Mouse (Mus musculus): ENCODE results near the gene Sugct.
A peak's percentile ranks its signal among the peaks of the same experiment; 100 is the strongest.
"Not testable (repeated sequence)": the region's sequence is repeated elsewhere in the genome, so short reads cannot be mapped to it uniquely, and the experiment has no call there.

Gene Sugct

DNA sequence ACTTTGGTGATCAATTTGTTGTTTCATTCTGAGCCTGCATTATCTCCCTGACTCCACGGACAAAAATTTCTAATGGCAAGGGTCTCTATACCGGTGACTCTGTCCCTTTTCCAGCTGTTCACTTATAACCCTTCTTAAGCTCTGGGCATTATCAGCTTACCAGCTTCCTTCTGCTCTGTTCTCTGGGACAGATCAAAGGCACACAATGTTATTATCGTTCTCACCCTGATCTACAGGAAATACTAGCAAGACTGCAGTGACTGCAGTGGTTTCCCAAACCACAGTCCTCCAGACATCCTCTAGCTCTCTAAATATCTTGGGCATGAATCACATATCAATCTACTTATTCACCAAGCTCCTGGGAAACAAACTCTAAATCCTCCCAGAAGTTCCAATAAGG is 90.7 kb downstream of the Sugct start:
- DNase-seq (ENCODE audit: low read depth, low spot score) = no peak

DNA sequence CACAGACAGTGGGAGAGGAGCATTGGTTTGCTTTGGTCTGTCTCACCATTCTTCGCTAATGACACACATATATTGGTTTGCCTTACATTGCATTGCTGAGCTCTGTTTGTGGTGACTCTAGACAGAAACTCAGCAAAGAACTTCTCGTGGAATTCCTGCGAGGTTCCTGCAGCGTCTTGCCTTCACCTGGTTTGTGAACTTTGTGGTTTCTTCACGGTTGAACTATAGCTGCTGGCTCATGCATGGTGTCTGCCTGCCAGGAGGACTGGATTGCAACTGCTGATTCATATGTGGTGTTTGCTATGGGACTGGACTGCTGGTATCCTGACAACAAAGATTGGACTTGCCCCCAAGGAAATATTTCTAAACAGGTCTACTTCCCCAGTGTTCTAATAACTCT is 91.6 kb downstream of the Sugct start:
- DNase-seq (ENCODE audit: low read depth, low spot score) = no peak

GRCm38 (mm10) chr13:17585267-17585913 is 110.0 kb downstream of the Sugct start:
- no peak for DNase-seq (ENCODE audit: low read depth, low spot score)

DNA sequence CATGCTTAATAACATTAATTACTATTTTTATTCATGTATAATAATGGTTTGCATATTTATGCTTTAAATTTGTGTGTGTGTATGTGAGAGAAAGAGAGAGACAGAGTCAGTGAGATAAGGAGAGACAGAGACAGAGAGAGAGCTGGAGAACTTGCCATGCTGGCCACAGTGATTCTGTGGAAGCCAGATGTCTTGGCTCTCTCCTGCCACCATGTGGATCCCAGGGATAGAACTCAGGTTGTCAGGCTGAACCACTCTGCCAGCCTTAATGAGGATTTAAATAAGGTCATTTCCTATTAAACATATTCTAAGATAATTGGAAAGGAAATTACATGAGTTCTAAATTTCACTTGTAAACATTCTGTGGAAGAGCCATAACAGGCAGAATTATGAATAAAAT is 110.5 kb downstream of the Sugct start:
- no peak for DNase-seq (ENCODE audit: low read depth, low spot score)

DNA sequence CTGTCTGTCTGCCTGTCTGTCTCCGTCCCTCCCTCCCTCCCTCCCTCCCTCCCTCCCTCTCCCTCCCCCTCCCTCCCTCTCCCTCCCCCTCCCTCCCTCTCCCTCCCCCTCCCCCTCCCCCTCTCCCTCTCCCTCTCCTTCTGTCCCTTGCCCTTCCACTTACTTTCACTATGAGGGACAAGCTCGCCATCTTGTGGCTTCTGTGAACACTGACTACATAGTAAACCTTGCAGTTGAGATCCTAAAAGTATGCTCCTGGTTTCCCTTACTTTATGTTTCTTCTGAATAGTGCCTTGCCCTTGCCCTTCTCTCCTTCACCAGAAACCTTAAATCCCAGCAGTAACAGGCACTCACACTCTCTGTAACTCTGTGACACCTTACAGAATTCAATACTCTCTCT is 113.7 kb downstream of the Sugct start:
- no peak for DNase-seq (ENCODE audit: low read depth, low spot score)

DNA sequence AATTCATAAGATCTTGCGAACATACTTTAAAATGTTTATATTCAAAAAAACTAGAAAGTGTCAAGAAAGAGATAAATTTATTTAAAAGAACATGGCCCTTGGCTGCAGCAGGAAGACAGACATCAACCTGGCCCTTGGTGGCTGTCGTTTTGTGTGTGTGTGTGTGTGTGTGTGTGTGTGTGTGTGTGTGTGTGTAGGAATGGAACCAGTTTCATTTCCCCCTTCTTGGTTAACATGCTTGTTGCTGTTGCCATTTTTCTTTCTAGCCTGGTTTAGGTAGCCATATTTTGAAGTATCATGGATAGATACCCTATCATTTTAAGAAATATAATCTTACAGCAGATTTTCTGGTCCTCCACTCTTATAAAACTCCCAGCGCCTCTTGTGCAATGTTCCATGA is 136.0 kb downstream of the Sugct start:
- no peak for DNase-seq (ENCODE audit: low read depth, low spot score)

GRCm38 (mm10) chr13:17536341-17536740 is 159.0 kb downstream of the Sugct start:
- DNase-seq (ENCODE audit: low read depth, low spot score) = no peak

GRCm38 (mm10) chr13:17534871-17535270 is 160.5 kb downstream of the Sugct start:
- DNase-seq (ENCODE audit: low read depth, low spot score) = no peak

DNA sequence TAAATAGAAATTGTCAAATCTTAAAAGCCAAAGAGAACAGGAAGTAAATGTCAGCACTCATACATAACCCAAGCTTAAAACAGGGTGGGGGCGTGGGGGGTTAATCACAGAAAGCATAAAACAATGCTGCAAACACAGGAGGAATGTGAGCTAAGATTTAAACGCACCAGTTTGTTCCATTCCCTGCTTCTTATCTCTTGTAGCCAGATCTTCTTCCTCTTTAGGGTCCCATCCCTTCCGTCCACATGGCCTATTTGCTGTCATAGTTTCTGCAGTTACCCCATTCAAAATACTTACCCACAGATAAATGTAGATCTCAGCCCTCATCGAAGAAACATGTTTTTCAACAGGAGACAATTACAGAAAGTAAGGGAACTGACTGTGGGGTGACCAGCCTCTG is 160.9 kb downstream of the Sugct start:
- no peak for DNase-seq (ENCODE audit: low read depth, low spot score)

GRCm38 (mm10) chr13:17511184-17511778 is 184.1 kb downstream of the Sugct start:
- DNase-seq (ENCODE audit: low read depth, low spot score) = no peak

DNA sequence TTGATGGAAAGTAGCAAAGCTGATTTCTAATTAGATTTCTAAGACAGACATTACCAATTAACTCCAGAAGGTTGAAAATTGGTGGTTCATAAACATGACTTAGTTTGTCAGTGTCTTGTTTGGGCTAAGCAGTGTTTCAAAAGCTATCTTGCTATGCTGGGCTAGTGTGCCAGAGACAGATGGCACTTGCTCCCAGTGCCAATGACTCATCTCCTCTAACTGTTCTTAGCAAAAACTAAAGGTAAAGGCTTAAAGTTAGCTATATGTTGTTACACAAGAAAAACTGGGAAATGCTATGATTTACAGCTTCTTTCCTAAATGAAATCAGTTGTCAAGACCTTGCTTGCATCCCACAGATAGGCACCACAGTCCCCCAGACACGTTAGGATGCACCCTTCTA is 200.4 kb downstream of the Sugct start:
- no peak for DNase-seq (ENCODE audit: low read depth, low spot score)

- DNase-seq (ENCODE audit: low read depth, low spot score) = no peak
Observed at GRCm38 (mm10) chr13:17494056-17494574, 201.2 kb downstream of the Sugct start.

DNA sequence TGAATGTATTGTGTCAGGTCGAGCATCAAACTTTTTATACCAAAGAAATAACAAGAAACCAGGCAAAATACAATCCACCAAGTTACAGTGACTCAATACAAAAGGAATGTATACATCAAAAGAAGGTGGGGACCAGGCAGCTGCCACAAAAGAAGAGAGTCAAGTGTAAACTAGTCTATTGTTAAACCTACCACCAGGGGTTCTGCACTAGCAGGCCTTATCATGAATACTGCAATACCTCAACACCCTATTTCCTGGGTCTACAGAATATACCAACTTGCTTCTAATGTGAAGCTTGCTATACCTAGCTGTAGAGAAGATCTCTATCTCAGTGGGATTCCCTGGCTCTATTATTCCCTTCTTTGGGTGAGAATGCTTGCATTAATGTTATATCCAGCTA is 237.4 kb downstream of the Sugct start:
- DNase-seq (ENCODE audit: low read depth, low spot score) = not testable (repeated sequence)

- DNase-seq (ENCODE audit: low read depth, low spot score) = peak; percentile 16
Observed at GRCm38 (mm10) chr13:17432139-17432916, 263.0 kb downstream of the Sugct start.

GRCm38 (mm10) chr13:17421875-17422274 is 273.5 kb downstream of the Sugct start:
- DNase-seq (ENCODE audit: low read depth, low spot score) = peak; percentile 43

DNA sequence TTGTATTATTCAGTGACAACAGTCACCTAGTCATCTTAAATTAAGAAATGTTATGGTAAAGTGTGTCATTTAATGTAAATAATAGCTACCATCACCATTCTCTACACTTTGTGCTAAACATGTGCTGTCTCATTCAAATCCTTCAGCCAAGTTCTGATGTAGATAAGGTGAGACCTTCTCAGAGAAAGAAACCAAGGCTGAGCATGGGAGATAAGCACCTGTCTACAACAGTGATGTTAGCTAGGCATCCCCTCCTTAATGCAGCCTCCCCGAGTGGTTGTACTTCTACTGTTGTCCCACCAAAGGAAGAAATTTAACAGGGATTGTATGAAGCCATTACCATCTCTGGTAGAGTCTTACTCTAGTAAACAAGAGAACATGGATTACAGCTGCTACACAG is 274.8 kb downstream of the Sugct start:
- DNase-seq (ENCODE audit: low read depth, low spot score) = no peak

- no peak for DNase-seq (ENCODE audit: low read depth, low spot score)
Observed at GRCm38 (mm10) chr13:17342836-17343235, 352.5 kb downstream of the Sugct start.

DNA sequence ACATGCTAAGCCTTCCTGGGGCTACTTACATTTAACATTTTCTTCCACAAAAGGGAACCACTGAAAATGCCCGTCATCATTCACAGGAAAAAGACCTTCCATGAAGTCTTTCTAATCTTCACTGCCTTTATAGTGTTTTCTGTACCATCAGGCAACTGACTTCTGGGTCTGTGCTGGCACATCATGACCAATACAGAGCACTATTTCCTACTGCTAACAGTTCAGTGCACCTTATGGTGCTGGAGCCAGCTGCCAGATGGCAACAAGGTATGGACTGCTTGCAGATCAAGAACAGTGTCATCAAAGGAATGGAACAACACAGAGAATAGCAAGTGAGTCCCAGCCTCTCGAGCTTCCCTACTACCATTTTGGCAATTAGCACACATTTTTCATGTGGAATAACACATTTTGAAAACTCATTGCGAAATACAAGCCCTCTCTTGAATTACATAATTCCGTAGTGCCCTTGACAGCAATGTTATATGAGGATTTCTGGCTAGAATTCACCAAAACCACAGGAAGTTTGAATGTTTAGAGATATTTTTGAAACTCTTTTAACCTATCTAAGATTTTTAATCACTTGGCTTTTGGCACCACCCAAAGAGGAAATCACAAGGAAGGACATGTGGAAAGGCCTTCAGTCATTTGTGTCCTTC is 359.3 kb downstream of the Sugct start:
- DNase-seq (ENCODE audit: low read depth, low spot score) = no peak

GRCm38 (mm10) chr13:17326863-17327262 is 368.5 kb downstream of the Sugct start:
- no peak for DNase-seq (ENCODE audit: low read depth, low spot score)

DNA sequence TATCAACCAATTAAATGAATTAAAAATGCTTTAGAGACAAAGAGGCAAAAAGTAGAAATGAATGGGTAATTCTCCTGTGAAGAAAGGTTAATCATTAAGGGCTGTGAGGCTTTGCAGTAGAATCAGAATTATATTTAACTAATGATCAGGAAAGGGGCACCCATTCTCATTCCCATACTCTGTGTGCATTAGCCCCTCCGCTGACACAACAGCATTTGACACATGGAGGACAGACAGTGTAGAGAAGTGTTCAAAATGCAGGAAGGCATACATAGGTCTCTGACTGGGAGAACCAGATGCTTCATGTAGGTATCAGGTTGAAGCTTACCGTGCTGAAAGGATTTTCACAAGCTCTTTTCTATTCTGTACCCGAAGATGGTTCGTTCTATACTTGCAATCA is 393.8 kb downstream of the Sugct start:
- DNase-seq (ENCODE audit: low read depth, low spot score) = no peak

GRCm38 (mm10) chr13:17297462-17298005 is 397.8 kb downstream of the Sugct start:
- DNase-seq (ENCODE audit: low read depth, low spot score) = no peak

- no peak for DNase-seq (ENCODE audit: low read depth, low spot score)
Observed at GRCm38 (mm10) chr13:17296912-17297311, 398.4 kb downstream of the Sugct start.

Measured in skeletal muscle tissue, adult 2 months (tissue).